Mouse (Mus musculus) lung, postnatal 36 days (tissue): ENCODE data around the gene Olfr1123.
"Not testable (repeated sequence)": the region's sequence is repeated elsewhere in the genome, so short reads cannot be mapped to it uniquely, and the experiment has no call there.

Experiments used
- DNase-seq: peaks from one replicate; pipeline ENCODE4 v3.0.0; 2022; ENCODE audit warnings: mixed read lengths

Gene Olfr1123

DNA sequence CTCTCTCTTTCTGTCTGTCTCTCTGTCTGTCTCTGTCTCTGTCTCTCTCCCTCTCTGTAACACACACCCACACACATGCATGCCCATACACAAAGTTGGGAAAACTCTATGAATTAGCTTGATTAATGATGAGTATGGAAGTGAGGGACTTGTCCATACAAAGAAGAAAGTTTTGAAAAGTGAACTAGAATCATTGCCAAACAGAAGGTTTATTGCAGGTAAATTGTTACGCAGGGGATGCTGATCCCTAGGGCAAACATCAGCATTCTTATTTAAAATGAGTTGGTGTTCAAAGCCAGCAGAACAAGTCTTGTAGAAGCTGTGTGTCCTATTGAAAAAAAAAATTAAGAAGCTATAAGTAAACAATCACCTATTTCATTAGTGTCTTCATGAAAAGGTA is at the start of gene Olfr1123:
TSS of gene Olfr1123 (plus strand) at position 301 of the 400 bp plus-strand sequence.
- DNase-seq: no peak

DNA sequence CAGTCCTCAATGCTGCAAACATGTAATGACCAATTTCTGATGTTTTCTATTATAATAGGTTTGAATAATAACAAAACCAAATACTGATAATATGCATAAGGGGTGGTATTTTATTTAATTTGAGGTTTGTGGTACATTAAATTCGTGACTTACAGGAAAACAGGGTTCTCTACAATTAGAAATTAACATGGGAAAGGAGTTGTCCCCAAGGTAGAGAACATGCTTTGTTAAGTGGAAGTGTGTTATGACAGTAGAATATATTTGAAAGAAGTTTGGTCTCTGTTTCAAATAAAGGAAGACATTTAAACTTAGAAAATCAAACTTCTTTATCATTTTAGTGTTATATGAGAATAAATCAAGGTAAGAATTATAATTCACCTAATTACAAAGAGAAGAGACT is 46.8 kb upstream of the Olfr1123 start, which contains the start of gene Olfr1121:
TSS of gene Olfr1121 (plus strand) at position 301 of the 400 bp plus-strand sequence.
- DNase-seq: no peak

DNA sequence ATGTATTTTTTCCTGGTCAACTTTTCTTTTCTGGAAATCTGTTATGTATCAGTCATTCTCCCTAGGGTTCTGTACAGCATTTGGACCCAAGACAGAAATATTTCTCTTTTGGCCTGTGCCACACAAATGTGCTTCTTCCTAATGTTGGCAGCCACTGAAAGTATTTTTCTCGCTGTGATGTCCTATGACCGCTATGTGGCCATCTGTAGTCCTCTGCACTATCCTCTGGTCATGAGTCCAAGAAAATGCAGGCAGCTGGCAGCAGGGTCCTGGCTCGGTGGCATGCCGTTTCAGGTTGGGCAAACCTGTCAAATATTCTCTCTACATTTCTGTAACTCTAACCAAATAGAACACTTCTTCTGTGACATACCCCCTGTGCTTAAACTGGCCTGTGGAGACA is 44.7 kb upstream of the Olfr1123 start:
- no peak for DNase-seq

DNA sequence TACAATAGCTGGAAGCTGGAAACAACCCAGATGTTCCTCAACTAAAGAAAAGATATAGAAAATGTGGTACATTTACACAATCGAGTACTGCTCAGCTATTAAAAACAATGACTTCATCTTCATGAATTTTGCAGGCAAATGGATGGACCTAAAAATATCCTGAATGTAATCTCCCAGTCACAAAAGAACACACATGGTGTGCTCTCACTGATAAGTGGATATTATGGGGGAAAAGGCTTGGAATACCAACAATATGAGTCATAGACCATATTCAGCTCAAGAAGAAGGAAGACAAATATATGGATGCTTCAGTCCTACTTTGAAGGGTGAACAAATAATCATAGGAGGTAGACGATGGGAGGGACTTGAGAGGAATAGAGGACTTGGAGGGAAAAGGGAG is 32.5 kb upstream of the Olfr1123 start:
- no peak for DNase-seq

DNA sequence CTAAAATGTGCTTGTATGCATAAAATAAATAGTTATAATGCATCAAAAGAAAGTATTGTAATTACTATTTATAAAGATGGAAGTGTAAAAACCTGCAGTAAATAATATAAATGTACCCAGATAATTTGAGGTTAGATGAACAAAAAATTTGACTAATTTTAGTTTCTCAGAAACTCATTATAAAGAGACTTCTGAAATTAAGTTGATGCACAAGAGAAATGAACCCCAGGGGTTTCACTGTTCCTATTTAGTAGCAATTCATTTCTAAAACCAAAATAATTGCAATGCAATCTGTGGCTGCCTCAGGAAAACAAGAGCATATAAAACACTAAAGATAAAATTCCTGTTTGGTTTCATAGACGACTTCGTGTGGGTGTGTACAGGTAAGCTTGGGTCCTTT is 30.9 kb upstream of the Olfr1123 start, which contains the start of gene Olfr1122:
TSS of gene Olfr1122 (plus strand) at position 301 of the 400 bp plus-strand sequence.
- DNase-seq: no peak

DNA sequence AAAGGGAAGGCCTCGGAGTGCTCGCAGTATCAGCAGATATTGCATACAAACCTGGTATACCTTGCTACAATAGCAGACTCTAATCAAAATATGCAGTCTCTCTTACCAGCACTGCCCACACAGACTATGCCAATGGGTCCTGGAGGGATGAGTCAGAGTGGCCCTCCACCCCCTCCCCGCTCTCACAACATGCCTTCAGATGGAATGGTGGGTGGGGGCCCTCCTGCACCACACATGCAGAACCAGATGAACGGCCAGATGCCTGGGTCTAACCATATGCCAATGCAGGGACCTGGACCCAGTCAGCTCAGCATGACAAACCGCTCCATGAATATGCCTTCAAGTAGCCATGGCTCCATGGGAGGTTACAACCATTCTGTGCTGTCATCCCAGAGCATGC is 22.8 kb upstream of the Olfr1123 start:
- not testable (repeated sequence) for DNase-seq

DNA sequence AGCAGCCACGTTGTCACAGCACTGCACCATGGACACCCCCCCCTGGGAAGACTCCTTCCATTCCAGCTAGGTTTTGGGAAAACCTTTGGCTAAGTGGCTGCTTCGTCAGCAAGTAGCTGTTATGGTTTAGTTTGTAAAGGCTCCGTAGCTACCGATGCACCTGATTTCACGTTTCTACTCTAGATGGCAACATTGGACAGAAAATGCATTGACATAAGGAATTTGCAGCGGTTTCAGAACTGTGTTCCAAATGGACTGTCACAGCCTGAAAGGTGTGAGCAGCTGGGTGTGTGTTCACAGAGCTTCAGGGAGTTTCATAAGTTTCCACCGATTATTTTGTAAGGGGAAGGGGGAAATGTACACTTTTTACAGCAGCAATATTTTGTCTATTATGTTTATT is 21.7 kb upstream of the Olfr1123 start:
- not testable (repeated sequence) for DNase-seq

DNA sequence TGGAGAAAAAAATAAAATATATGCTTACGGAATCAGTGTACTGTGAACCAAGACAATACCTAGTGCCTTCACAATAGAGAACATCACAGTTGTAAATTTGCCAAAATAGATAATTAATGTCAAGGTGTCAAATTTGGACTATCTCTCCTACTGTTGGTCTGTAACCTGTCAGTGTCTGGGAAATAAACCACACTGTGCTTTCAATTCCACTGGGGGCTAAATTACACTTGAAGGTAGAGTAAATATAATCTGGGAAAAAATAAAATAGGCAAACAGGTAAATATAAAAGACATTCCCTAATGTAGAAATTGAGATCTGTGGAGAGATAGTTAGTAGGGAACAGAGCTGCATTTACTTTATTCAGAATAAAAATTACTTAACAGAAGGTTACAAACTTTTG is 13.5 kb downstream of the Olfr1123 start, which contains the start of gene Olfr1124:
TSS of gene Olfr1124 (plus strand) at position 301 of the 400 bp plus-strand sequence.
- no peak for DNase-seq

DNA sequence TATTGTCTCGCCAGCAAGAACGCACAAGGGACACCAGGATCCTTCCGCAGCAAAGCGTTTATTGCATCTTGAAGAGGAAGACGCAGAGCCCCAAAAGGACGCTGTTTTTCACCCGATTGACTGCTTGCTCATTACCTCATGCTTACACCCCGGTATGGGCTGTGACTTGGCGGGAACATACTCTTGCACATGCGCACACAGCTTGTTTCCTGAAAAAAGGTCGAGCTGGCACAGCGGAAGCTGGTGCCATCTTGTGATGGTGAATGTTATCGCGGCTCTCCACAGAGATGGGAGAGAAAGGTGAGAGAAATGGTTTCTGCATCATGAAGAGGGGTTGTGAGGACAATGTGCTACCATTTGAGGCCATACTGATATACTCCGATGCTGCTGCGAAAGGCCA is 21.3 kb downstream of the Olfr1123 start:
- DNase-seq: no peak

DNA sequence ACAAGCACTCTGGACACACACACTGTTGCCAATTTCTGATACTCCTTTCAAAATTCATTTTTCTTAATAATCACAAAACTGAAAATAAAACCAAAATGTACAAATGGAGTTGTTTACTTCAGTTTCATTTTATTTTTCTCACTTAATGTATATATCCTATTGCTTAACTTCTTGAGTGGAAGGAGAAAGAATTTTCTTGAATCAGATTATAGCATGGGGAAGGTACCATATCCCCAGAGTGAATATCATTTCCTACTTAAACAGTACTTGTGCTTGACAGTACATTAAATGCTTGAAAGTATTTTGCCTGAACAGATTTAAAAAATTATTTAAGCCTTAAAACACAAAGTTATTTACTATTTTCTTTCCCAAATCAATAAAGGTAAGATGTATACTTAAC is 37.2 kb downstream of the Olfr1123 start, which contains the start of gene Olfr1126:
TSS of gene Olfr1126 (plus strand) at position 301 of the 400 bp plus-strand sequence.
- DNase-seq: no peak

DNA sequence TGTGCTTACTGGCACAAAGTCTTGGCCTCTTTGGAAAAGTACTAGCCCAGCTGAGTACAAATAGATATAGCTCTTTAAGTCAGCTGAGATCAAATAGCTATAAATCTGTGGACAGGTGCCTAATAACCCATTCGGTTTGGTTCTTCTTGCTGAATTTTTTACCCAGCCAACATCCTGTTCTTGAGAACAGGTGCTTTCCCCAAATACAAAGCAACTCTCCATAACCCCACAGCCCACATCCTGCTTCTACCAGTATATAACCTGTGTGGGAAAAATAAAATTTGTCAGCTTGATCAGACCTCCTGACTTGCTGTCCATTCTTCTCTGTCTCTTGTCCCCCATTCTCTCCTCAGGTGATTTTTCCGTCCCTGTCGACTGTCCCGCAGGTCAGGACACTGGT is 45.3 kb downstream of the Olfr1123 start:
- DNase-seq: no peak
